Mouse (Mus musculus) heart, adult 2 months (tissue): ENCODE results near the gene Vdac1.

Source experiments
- CTCF ChIP-seq: fragments of 200-600 bp; IDR thresholded peaks from 2 replicates; pipeline ENCODE4 v1.8.1; 2022; ENCODE audit warnings: antibody characterized with exemption, mild to moderate bottlenecking, moderate library complexity
- POLR2A ChIP-seq: fragments of 200-500 bp; IDR thresholded peaks from 2 replicates; pipeline ENCODE4 v1.6.1; 2011; ENCODE audit warnings: mild to moderate bottlenecking, low read depth, low read length, control low read depth; ENCODE audit not compliant: insufficient read depth

DNA sequence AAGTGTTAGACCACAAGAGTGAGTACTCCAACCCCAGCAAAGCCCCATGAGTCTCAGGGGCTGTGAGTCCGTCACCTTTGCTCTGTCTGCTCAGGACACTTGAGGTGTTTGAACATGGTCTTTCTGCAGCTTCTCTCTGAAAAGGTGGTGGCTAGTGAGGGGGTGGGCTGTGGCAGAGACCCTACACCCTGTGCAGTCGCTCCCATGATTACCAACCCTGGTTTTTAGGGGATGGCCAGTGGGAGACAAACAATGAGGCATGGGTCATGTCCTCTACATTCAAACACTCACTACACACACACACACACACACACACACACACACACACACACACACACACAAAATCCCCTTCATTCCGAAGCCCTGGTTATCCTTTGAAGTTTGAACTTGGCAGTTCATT is 33.3 kb upstream of the Vdac1 start:
- TF ChIP-seq CTCF, result no peak
- TF ChIP-seq POLR2A, result no peak
